Mouse (Mus musculus) lung, embryonic 16.5 days (tissue): Measurements from ENCODE around the gene Gpr12. TPM values are rescaled to one million over a fixed set of nuclear protein-coding genes. Genes with fewer than 3 reads are reported as not detected.
"Not testable (repeated sequence)": the region's sequence is repeated elsewhere in the genome, so short reads cannot be mapped to it uniquely, and the experiment has no call there.

Experiments
- ATAC-seq: fragments of 200-750 bp; cut with Nextera tagmentation; 2 replicates; pipeline ENCODE4 v1.8.0; 2017; ENCODE audit warnings: low read depth, mild to moderate bottlenecking, moderate library complexity
- H3K27ac ChIP-seq: fragments of 300-500 bp; sonication (generic); 2 replicates; pipeline ENCODE4 v1.5.1; 2014; ENCODE audit warnings: mild to moderate bottlenecking, control low read depth, low read length
- H3K27me3 ChIP-seq: fragments of 300-500 bp; sonication (generic); 2 replicates; pipeline ENCODE4 v1.6.1; 2014; ENCODE audit warnings: low read depth, low read length, mixed read lengths; ENCODE audit not compliant: control insufficient read depth, insufficient read depth
- H3K36me3 ChIP-seq: fragments of 300-500 bp; sonication (generic); 2 replicates; pipeline ENCODE4 v1.6.1; 2014; ENCODE audit warnings: low read length; ENCODE audit not compliant: control insufficient read depth, insufficient read depth
- H3K4me1 ChIP-seq: fragments of 300-500 bp; sonication (generic); replicated peaks from 2 replicates; pipeline ENCODE4 v1.6.1; 2014; ENCODE audit warnings: low read length, mixed read lengths; ENCODE audit not compliant: control insufficient read depth, insufficient read depth
- H3K4me2 ChIP-seq: fragments of 300-500 bp; sonication (generic); 2 replicates; pipeline ENCODE4 v1.6.1; 2014; ENCODE audit warnings: low read depth, low read length, control low read depth
- H3K4me3 ChIP-seq: fragments of 300-500 bp; sonication (generic); 2 replicates; pipeline ENCODE4 v1.5.1; 2014; ENCODE audit warnings: mild to moderate bottlenecking, low read length, control low read depth
- H3K9ac ChIP-seq: fragments of 300-500 bp; sonication (generic); 2 replicates; pipeline ENCODE4 v1.6.1; 2014; ENCODE audit warnings: low read length, control low read depth
- H3K9me3 ChIP-seq: fragments of 300-500 bp; sonication (generic); 2 replicates; pipeline ENCODE4 v1.6.1; 2016; ENCODE audit warnings: low read length; ENCODE audit not compliant: control insufficient read depth
- WGBS: fragments of 180-500 bp; shearing (Covaris S2); extraction: QIAGEN DNeasy Blood & Tissue Kit; methylation state at CpG from one replicate; pipeline ENCODE4 v1.1.7; 2014; 5-methylcytosine and 5-hydroxymethylcytosine counted together
- polyA plus RNA-seq: library from polyadenylated mRNA; unstranded; fragments of >200 nt; fragmentation: Nextera tagmentation; extraction: Ambion mirVana; gene quantifications from 2 replicates; pipeline ENCODE4 v1.2.1, GENCODE M21; 2015

Gene Gpr12
- polyA plus RNA-seq, 1 experiment from 2014 or later, result not detected

GRCm38 (mm10) chr5:146570179-146570578 lies 14.9 kb downstream of the Gpr12 start:
- not testable (repeated sequence) for ATAC-seq, H3K36me3 ChIP-seq, H3K4me2 ChIP-seq, H3K9ac ChIP-seq, H3K27me3 ChIP-seq, H3K4me1 ChIP-seq, H3K9me3 ChIP-seq, H3K27ac ChIP-seq, H3K4me3 ChIP-seq
- WGBS, result 75% methylated on average over 6 of the region's 6 CpGs

- no peaks in the 10 kb centered on the region for H3K27me3 ChIP-seq
- H3K9ac ChIP-seq, result no peak overlapping the region
- no peaks in the 10 kb centered on the region for H3K36me3 ChIP-seq
- 57% methylated on average over 4 of the region's 4 CpGs for WGBS
- H3K4me2 ChIP-seq, result no peak overlapping the region
- no peaks in the 10 kb centered on the region for H3K4me1 ChIP-seq
- H3K4me3 ChIP-seq, result no peak overlapping the region
- no peak overlapping the region for H3K27ac ChIP-seq
- no peaks in the 10 kb centered on the region for H3K9me3 ChIP-seq
- ATAC-seq, result no peak
Measured at GRCm38 (mm10) chr5:146567054-146567453, 18.0 kb downstream of the Gpr12 start.

DNA sequence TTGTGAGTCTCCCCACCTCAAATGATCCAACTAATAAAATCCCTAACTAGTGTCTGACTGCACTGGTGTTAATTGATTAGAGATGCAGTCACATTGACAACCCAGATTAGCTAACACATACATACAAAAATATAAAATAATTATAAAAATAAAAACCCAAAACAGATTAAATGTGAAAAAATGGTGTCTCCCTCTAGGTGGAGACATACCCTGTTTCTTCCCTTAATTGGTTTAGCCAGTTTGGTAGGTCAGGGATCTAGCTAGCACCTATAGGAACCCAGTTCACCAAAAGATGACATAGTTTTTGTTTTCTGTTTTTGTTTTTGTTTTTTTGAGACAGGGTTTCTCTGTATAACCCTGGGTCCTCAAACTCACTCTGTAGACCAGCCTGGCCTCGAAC lies 20.8 kb downstream of the Gpr12 start:
- Histone ChIP-seq H3K4me1 (no peaks in the 10 kb centered on the region), H3K4me3 (no peak overlapping the region), H3K27ac (no peak overlapping the region), H3K4me2 (no peak overlapping the region), H3K27me3 (no peaks in the 10 kb centered on the region), H3K36me3 (no peaks in the 10 kb centered on the region), H3K9ac (no peak overlapping the region), H3K9me3 (no peaks in the 10 kb centered on the region)
- 83% methylated on average over 1 of the region's 1 CpGs for WGBS
- ATAC-seq, result no peak

DNA sequence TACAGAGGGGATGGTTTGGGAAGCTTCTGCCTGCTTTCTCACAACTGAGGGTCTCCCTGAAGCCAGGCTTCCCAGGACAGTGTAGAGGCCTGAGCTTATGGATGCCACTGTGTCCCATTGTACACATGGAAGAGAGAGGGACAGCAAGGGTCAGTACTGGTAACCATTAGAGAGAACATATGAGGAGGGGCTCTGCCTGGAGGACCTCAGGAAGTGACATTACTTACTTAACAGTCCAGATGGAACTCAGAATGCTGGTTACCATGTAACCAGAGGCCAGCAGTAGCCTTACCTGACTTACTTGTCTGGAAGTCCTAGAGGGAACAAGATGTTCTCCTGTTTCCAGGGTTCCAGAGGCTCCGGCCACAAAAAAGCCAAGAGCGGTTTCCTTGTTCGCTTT lies 29.2 kb downstream of the Gpr12 start, which contains the start of gene Gm3415:
Gm3415 (plus strand) TSS at position 301 of the 400 bp plus-strand sequence.
- not testable (repeated sequence) for ATAC-seq
- WGBS, result no CpG with 5 or more reads among the region's 3 CpGs

GRCm38 (mm10) chr5:146537347-146537746 lies 47.7 kb downstream of the Gpr12 start, which contains the start of gene Gm3409:
TSS of gene Gm3409 (plus strand) at chr5:146537647.
- WGBS, result 95% methylated on average over 3 of the region's 3 CpGs
- not testable (repeated sequence) for ATAC-seq, H3K36me3 ChIP-seq, H3K4me3 ChIP-seq, H3K27me3 ChIP-seq, H3K9ac ChIP-seq, H3K4me1 ChIP-seq, H3K9me3 ChIP-seq, H3K27ac ChIP-seq, H3K4me2 ChIP-seq

More for the DNA sequence above, 29.2 kb downstream of the Gpr12 start, which contains the start of gene Gm3415:
- not testable (repeated sequence) for H3K4me3 ChIP-seq, H3K27me3 ChIP-seq, H3K9me3 ChIP-seq, H3K4me1 ChIP-seq, H3K36me3 ChIP-seq, H3K4me2 ChIP-seq, H3K9ac ChIP-seq, H3K27ac ChIP-seq

Other genes starting within 250 kb of the Gpr12 start
- 0.92 and 1.0 TPM in 2 replicates for gene Wasf3, start 200.3 kb downstream of the Gpr12 start, polyA plus RNA-seq
- gene Gm6408, start 103.3 kb downstream of the Gpr12 start, polyA plus RNA-seq, result not detected in 2 replicates
- gene Gm6370, start 93.9 kb downstream of the Gpr12 start, polyA plus RNA-seq, result not detected in 2 replicates
- not detected in 2 replicates for gene 4930449I24Rik, start 82.8 kb downstream of the Gpr12 start, polyA plus RNA-seq
- gene Gm3402, start 71.1 kb downstream of the Gpr12 start, polyA plus RNA-seq, result not detected in 2 replicates
- gene Gm3404, start 59.4 kb downstream of the Gpr12 start, polyA plus RNA-seq, result not detected in 2 replicates
- gene Gm3409, start 47.6 kb downstream of the Gpr12 start, polyA plus RNA-seq, result not detected in 2 replicates
- gene Gm3415, start 29.1 kb downstream of the Gpr12 start, polyA plus RNA-seq, result not detected in 2 replicates
- gene Usp12, start 209.8 kb upstream of the Gpr12 start, polyA plus RNA-seq, result 17.0 and 17.2 TPM in 2 replicates
- gene Rpl21, start 247.7 kb upstream of the Gpr12 start, polyA plus RNA-seq, result 510 and 546 TPM in 2 replicates